Mouse (Mus musculus): Measurements from ENCODE around the gene Marf1. TPM values are rescaled to one million over a fixed set of nuclear protein-coding genes. Genes with fewer than 3 reads are reported as not detected.
A peak's percentile ranks its signal among the peaks of the same experiment; 100 is the strongest.

Marf1 gene
- 16.8 and 17.5 TPM in 2 replicates for polyA plus RNA-seq (2014; fragmentation: Nextera tagmentation; extraction: Ambion mirVana)

DNA sequence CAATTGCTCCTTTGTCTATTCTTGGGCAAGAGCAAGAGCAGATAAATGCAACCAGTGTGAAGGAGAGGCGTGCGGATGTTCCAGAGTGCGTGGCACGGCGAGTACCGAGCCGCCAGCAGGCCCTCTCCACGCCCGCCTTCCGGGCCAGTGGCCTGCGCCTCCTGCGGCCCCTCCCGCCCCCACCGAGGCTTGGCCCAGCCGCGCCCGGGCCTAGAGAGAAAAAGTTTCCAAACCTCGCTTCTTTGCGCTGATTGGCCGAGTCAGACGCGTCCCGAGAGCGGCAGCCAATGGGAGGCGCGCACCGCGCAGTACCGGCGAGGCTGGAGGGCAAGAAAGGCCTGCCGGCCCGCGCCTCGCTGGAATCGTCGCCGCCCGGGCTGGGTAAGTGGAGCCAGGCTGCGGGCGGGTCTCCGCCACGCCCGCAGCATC is at the start of gene Marf1, which contains the start of gene Nde1:
Gene Marf1 (minus strand): TSS at position 364 of the 429 bp plus-strand sequence.
Gene Nde1 (plus strand): TSS at position 288 of the 429 bp plus-strand sequence.
- H3K9me3 ChIP-seq (ENCODE audit: control insufficient read depth, low read length): no peaks in the 10 kb centered on the region
- WGBS: under 1% methylated on average over 41 of the region's 43 CpGs
- H3K4me2 ChIP-seq (ENCODE audit: low read depth): peak within 1 kb of the TSS; percentile 75
- peaks cover 18% of the 10 kb centered on the region for H3K4me1 ChIP-seq (ENCODE audit: control insufficient read depth, insufficient read depth, low read length)
- no peaks in the 10 kb centered on the region for H3K36me3 ChIP-seq (ENCODE audit: control insufficient read depth, insufficient read depth, low read length)
- H3K4me3 ChIP-seq (ENCODE audit: low read depth, low read length): peak within 1 kb of the TSS; percentile 55
- peak within 1 kb of the TSS; percentile 80 for H3K9ac ChIP-seq (ENCODE audit: low read length)
- H3K27ac ChIP-seq (ENCODE audit: low read depth, low read length): peak within 1 kb of the TSS; percentile 39; the same call in 1 of the 2 replicates
- no peaks in the 10 kb centered on the region for H3K27me3 ChIP-seq (ENCODE audit: control insufficient read depth, insufficient read depth, low read length)
- ATAC-seq (ENCODE audit: insufficient read depth, low FRiP score, low TSS enrichment) (peak; percentile 86), DNase-seq (ENCODE audit: low spot score) (peak; percentile 93)

GRCm38 (mm10) chr16:14198798-14199197 is 35.6 kb upstream of the Marf1 start:
- H3K4me3 ChIP-seq (ENCODE audit: low read depth, low read length): no peak overlapping the region
- DNase-seq (ENCODE audit: low spot score): no peak
- no peaks in the 10 kb centered on the region for H3K9me3 ChIP-seq (ENCODE audit: control insufficient read depth, low read length)
- H3K36me3 ChIP-seq (ENCODE audit: control insufficient read depth, insufficient read depth, low read length): no peaks in the 10 kb centered on the region
- no peak overlapping the region for H3K4me2 ChIP-seq (ENCODE audit: low read depth)
- H3K4me1 ChIP-seq (ENCODE audit: control insufficient read depth, insufficient read depth, low read length): no peaks in the 10 kb centered on the region
- no peaks in the 10 kb centered on the region for H3K27me3 ChIP-seq (ENCODE audit: control insufficient read depth, insufficient read depth, low read length)
- WGBS: 78% methylated on average over 4 of the region's 4 CpGs
- no peak for ATAC-seq (ENCODE audit: insufficient read depth, low FRiP score, low TSS enrichment)
- no peak overlapping the region for H3K9ac ChIP-seq (ENCODE audit: low read length)
- H3K27ac ChIP-seq (ENCODE audit: low read depth, low read length): no peak overlapping the region

DNA sequence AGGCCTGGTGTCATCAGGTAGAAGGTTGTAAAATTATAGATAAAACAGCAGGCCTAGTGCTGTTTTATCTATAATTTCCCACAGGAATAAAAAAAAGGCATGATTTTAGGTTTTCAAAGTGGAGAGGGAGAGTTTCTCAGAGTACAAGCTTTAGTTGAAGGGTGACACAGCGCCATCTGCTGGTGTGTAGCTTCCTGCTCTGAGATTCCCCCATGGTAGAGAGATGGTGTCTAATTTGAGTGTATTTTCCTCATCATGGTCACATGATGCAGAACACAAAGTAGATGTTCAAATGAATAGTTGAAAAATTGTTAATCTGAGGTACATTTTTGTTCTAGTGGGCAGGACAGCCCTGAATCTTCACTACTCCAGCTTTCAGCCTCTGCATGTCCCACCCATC is 32.3 kb upstream of the Marf1 start:
- peak; percentile 50 for DNase-seq (ENCODE audit: low spot score)

GRCm38 (mm10) chr16:14194164-14194950 is 31.2 kb upstream of the Marf1 start:
- Histone ChIP-seq H3K4me3 (ENCODE audit: low read depth, low read length) (no peak overlapping the region), H3K9me3 (ENCODE audit: control insufficient read depth, low read length) (no peaks in the 10 kb centered on the region), H3K27me3 (ENCODE audit: control insufficient read depth, insufficient read depth, low read length) (no peaks in the 10 kb centered on the region), H3K4me2 (ENCODE audit: low read depth) (no peak overlapping the region), H3K4me1 (ENCODE audit: control insufficient read depth, insufficient read depth, low read length) (no peaks in the 10 kb centered on the region), H3K27ac (ENCODE audit: low read depth, low read length) (no peak overlapping the region), H3K9ac (ENCODE audit: low read length) (no peak overlapping the region), H3K36me3 (ENCODE audit: control insufficient read depth, insufficient read depth, low read length) (peaks cover 11% of the 10 kb centered on the region)
- ATAC-seq (ENCODE audit: insufficient read depth, low FRiP score, low TSS enrichment) (no peak), DNase-seq (ENCODE audit: low spot score) (no peak)
- 74% methylated on average over 9 of the region's 9 CpGs for WGBS

More for the DNA sequence above, 32.3 kb upstream of the Marf1 start:
- H3K9ac ChIP-seq (ENCODE audit: low read length): no peak overlapping the region
- no peak overlapping the region for H3K27ac ChIP-seq (ENCODE audit: low read depth, low read length)
- no peak overlapping the region for H3K4me2 ChIP-seq (ENCODE audit: low read depth)
- H3K9me3 ChIP-seq (ENCODE audit: control insufficient read depth, low read length): no peaks in the 10 kb centered on the region
- WGBS: 30% methylated on average over 1 of the region's 1 CpGs
- no peak for ATAC-seq (ENCODE audit: insufficient read depth, low FRiP score, low TSS enrichment)
- H3K4me3 ChIP-seq (ENCODE audit: low read depth, low read length): no peak overlapping the region
- no peaks in the 10 kb centered on the region for H3K27me3 ChIP-seq (ENCODE audit: control insufficient read depth, insufficient read depth, low read length)
- no peaks in the 10 kb centered on the region for H3K4me1 ChIP-seq (ENCODE audit: control insufficient read depth, insufficient read depth, low read length)
- peaks cover 4% of the 10 kb centered on the region for H3K36me3 ChIP-seq (ENCODE audit: control insufficient read depth, insufficient read depth, low read length)

DNA sequence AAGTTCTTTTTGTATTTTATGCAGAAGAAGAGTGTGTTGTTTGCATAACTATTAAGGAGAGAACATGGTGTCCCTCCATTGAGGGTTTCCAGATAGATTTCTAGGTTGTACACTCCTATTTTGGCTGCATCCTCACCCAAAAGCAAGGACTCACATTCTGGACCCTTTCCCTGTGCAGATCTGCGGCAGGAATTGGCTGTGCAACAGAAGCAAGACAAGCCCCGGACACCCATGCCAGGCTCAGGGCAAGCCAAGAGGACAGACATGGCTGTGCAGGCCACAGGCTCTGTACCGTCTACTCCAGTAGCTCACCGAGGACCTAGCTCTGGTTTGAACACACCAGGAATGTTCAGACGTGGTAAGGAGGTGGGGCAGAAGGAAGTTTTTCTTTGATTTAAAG is 22.4 kb upstream of the Marf1 start:
- DNase-seq (ENCODE audit: low spot score): no peak
- Histone ChIP-seq H3K9ac (ENCODE audit: low read length) (no peak overlapping the region), H3K27me3 (ENCODE audit: control insufficient read depth, insufficient read depth, low read length) (no peaks in the 10 kb centered on the region), H3K4me1 (ENCODE audit: control insufficient read depth, insufficient read depth, low read length) (no peaks in the 10 kb centered on the region), H3K4me3 (ENCODE audit: low read depth, low read length) (no peak overlapping the region), H3K27ac (ENCODE audit: low read depth, low read length) (no peak overlapping the region), H3K36me3 (ENCODE audit: control insufficient read depth, insufficient read depth, low read length) (peaks cover 27% of the 10 kb centered on the region), H3K4me2 (ENCODE audit: low read depth) (no peak overlapping the region), H3K9me3 (ENCODE audit: control insufficient read depth, low read length) (no peaks in the 10 kb centered on the region)
- 92% methylated on average over 5 of the region's 5 CpGs for WGBS
- no peak for ATAC-seq (ENCODE audit: insufficient read depth, low FRiP score, low TSS enrichment)

DNA sequence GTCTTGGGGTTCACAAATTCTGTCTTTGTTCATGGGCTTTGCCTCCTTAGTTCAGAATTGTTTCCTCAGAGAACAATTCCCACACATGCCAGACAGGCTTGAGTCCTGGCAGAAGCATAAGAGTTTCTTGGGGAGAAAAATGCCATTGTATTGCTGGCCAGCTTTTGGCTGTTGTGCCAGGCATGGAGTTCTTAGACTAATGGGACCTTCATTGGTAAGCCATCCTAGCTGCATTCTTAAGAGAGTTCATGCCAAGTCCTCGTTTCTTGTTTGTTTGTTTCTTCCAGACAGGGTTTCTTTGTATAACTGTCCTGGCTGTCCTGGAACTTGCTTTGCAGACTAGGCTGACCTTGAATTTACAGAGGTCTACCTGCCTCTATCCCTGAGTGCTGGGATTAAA is 20.7 kb upstream of the Marf1 start:
- ATAC-seq (ENCODE audit: insufficient read depth, low FRiP score, low TSS enrichment): no peak
- Histone ChIP-seq H3K36me3 (ENCODE audit: control insufficient read depth, insufficient read depth, low read length) (peaks cover 21% of the 10 kb centered on the region), H3K4me1 (ENCODE audit: control insufficient read depth, insufficient read depth, low read length) (no peaks in the 10 kb centered on the region), H3K4me3 (ENCODE audit: low read depth, low read length) (no peak overlapping the region), H3K27me3 (ENCODE audit: control insufficient read depth, insufficient read depth, low read length) (no peaks in the 10 kb centered on the region), H3K9me3 (ENCODE audit: control insufficient read depth, low read length) (no peaks in the 10 kb centered on the region), H3K27ac (ENCODE audit: low read depth, low read length) (no peak overlapping the region), H3K4me2 (ENCODE audit: low read depth) (no peak overlapping the region), H3K9ac (ENCODE audit: low read length) (no peak overlapping the region; the same call in 1 of the 2 replicates)
- 72% methylated on average over 1 of the region's 1 CpGs for WGBS
- no peak for DNase-seq (ENCODE audit: low spot score)

- no peaks in the 10 kb centered on the region for H3K4me1 ChIP-seq (ENCODE audit: control insufficient read depth, insufficient read depth, low read length)
- ATAC-seq (ENCODE audit: insufficient read depth, low FRiP score, low TSS enrichment) (no peak), DNase-seq (ENCODE audit: low spot score) (no peak)
- H3K27me3 ChIP-seq (ENCODE audit: control insufficient read depth, insufficient read depth, low read length): no peaks in the 10 kb centered on the region
- peaks cover 23% of the 10 kb centered on the region for H3K36me3 ChIP-seq (ENCODE audit: control insufficient read depth, insufficient read depth, low read length)
- no peaks in the 10 kb centered on the region for H3K9me3 ChIP-seq (ENCODE audit: control insufficient read depth, low read length)
- H3K27ac ChIP-seq (ENCODE audit: low read depth, low read length): no peak overlapping the region
- H3K4me2 ChIP-seq (ENCODE audit: low read depth): no peak overlapping the region
- no peak overlapping the region for H3K4me3 ChIP-seq (ENCODE audit: low read depth, low read length)
- WGBS: 80% methylated on average over 5 of the region's 5 CpGs
- H3K9ac ChIP-seq (ENCODE audit: low read length): no peak overlapping the region
Measured at GRCm38 (mm10) chr16:14182360-14182759, 19.2 kb upstream of the Marf1 start.

GRCm38 (mm10) chr16:14180163-14180733 is 17.1 kb upstream of the Marf1 start:
- no peaks in the 10 kb centered on the region for H3K4me1 ChIP-seq (ENCODE audit: control insufficient read depth, insufficient read depth, low read length)
- H3K27me3 ChIP-seq (ENCODE audit: control insufficient read depth, insufficient read depth, low read length): no peaks in the 10 kb centered on the region
- no peak overlapping the region for H3K4me3 ChIP-seq (ENCODE audit: low read depth, low read length)
- no peaks in the 10 kb centered on the region for H3K9me3 ChIP-seq (ENCODE audit: control insufficient read depth, low read length)
- WGBS: 89% methylated on average over 6 of the region's 6 CpGs
- H3K9ac ChIP-seq (ENCODE audit: low read length): no peak overlapping the region
- no peak overlapping the region for H3K27ac ChIP-seq (ENCODE audit: low read depth, low read length)
- DNase-seq (ENCODE audit: low spot score): no peak
- ATAC-seq (ENCODE audit: insufficient read depth, low FRiP score, low TSS enrichment): no peak
- no peak overlapping the region for H3K4me2 ChIP-seq (ENCODE audit: low read depth)
- peaks cover 14% of the 10 kb centered on the region for H3K36me3 ChIP-seq (ENCODE audit: control insufficient read depth, insufficient read depth, low read length)

DNA sequence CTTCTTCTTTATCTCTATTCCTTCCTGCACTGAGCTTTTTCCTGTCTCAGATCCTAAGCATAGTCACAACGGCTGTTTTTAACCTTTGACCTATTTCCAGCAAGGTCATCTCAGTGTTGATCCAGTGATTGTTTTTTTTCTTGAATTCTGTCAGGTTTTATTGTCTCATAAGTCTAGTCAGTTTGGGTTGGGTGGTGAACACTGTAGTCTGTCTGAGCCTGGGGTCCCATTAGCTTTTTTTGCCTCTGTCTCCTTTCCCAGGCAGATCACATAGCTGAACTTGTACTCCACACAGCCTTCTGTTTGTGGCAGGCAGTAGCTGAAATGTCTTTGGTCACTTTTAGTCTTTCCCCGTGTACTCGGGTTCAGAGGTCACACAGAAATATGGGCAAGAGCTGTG is 14.9 kb upstream of the Marf1 start:
- no peak for DNase-seq (ENCODE audit: low spot score)
- H3K9me3 ChIP-seq (ENCODE audit: control insufficient read depth, low read length): no peaks in the 10 kb centered on the region
- H3K9ac ChIP-seq (ENCODE audit: low read length): no peak overlapping the region
- no peaks in the 10 kb centered on the region for H3K4me1 ChIP-seq (ENCODE audit: control insufficient read depth, insufficient read depth, low read length)
- no peak overlapping the region for H3K4me2 ChIP-seq (ENCODE audit: low read depth)
- WGBS: 81% methylated on average over 3 of the region's 3 CpGs
- no peak overlapping the region for H3K4me3 ChIP-seq (ENCODE audit: low read depth, low read length)
- no peak for ATAC-seq (ENCODE audit: insufficient read depth, low FRiP score, low TSS enrichment)
- peaks cover 14% of the 10 kb centered on the region for H3K36me3 ChIP-seq (ENCODE audit: control insufficient read depth, insufficient read depth, low read length)
- H3K27ac ChIP-seq (ENCODE audit: low read depth, low read length): no peak overlapping the region
- no peaks in the 10 kb centered on the region for H3K27me3 ChIP-seq (ENCODE audit: control insufficient read depth, insufficient read depth, low read length)
